In the genomic region with DNA sequence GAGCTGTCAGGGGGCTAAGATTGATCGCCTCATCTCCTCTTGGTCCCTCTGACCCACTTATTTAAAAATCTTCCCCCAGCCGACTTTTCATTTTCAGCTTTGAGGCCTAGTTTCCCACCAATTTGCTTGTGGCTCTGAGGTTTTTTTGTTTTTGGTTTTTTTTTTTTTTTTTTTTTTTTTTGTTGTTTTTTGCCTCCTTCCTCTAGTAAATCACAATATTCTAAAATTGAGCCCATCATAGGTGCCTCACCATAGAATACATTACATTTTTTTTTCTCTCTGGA, we compare ENCODE assay signal across 11 mouse cellular contexts. TPM values are rescaled to one million over a fixed set of nuclear protein-coding genes. Genes with fewer than 3 reads are reported as not detected.
DNase-seq lines count a peak whose midpoint lies in the region; ATAC-seq and TF ChIP-seq lines count a peak whose summit lies in the region.
"Had no signal": no experiment of that assay in that cellular context is flagged by ENCODE, and none has a peak within 500 bp of the region (broad histone marks: within the 10 kb centered on the region; RNA-seq: fewer than 3 reads in every experiment).

A gene (plus strand): TSS at position 185 of the 284 bp plus-strand sequence.

- no peak for TF ChIP-seq CTCF in gastrocnemius, adult 2 months (IDR thresholded peaks at IDR 0.05)
- no peak for TF ChIP-seq CTCF in thymus, adult 2 months (IDR thresholded peaks at IDR 0.05; ENCODE audit: borderline replicate concordance, control insufficient read depth, extremely low read depth, insufficient read depth, low read length, poor library complexity)

- peak within 1 kb of the TSS; percentile 29 for H3K9ac ChIP-seq in lung, embryonic 15.5 days
- peak within 1 kb of the TSS; percentile 27; the same call in 1 of the 2 replicates for H3K9ac ChIP-seq in hindbrain, embryonic 15.5 days
- no peak within 1 kb of the TSS for H3K9ac ChIP-seq in stomach, embryonic 15.5 days

- H3K36me3 ChIP-seq in lung, embryonic 15.5 days, result no peaks in the 10 kb centered on the region
- H3K36me3 ChIP-seq in hindbrain, embryonic 15.5 days, result no peaks in the 10 kb centered on the region
- no peaks in the 10 kb centered on the region for H3K36me3 ChIP-seq in stomach, embryonic 15.5 days
- no peaks in the 10 kb centered on the region for H3K36me3 ChIP-seq in thymus, adult 2 months (ENCODE audit: control insufficient read depth, insufficient read depth, low read length)

- no peak for DNase-seq in gastrocnemius, adult 2 months
- DNase-seq in gastrocnemius, postnatal 36 days, result no peak
- DNase-seq in lung, postnatal 36 days, result no peak
- no peak for DNase-seq in spleen, adult 12 weeks (ENCODE audit: low spot score)
- no peak for DNase-seq in thymus, adult 2 months
- DNase-seq: cerebellum, adult 9-11 months; midbrain, embryonic 14.5 days had no signal

- H3K4me1 ChIP-seq in lung, embryonic 15.5 days, result peaks cover 50% of the 10 kb centered on the region
- peaks cover 48% of the 10 kb centered on the region for H3K4me1 ChIP-seq in hindbrain, embryonic 15.5 days (replicated peaks)
- H3K4me1 ChIP-seq in stomach, embryonic 15.5 days, result peaks cover 39% of the 10 kb centered on the region
- no peaks in the 10 kb centered on the region for H3K4me1 ChIP-seq in thymus, adult 2 months (replicated peaks; ENCODE audit: control insufficient read depth, insufficient read depth, low read length)

- no peak for ATAC-seq in lung, embryonic 15.5 days (ENCODE audit: borderline replicate concordance, extremely low read depth, low FRiP score, low TSS enrichment)
- ATAC-seq in hindbrain, embryonic 15.5 days (ENCODE audit: low FRiP score, low read depth), result no peak
- no peak for ATAC-seq in stomach, embryonic 15.5 days (ENCODE audit: insufficient read depth, low FRiP score, low read depth)

- no peak for TF ChIP-seq POLR2A in thymus, adult 2 months (IDR thresholded peaks at IDR 0.05; ENCODE audit: control insufficient read depth, extremely low read depth, insufficient read depth, low read length, poor library complexity)

- peaks cover 51% of the 10 kb centered on the region for H3K27me3 ChIP-seq in lung, embryonic 15.5 days
- H3K27me3 ChIP-seq in hindbrain, embryonic 15.5 days, result peaks cover 13% of the 10 kb centered on the region
- peaks cover 17% of the 10 kb centered on the region for H3K27me3 ChIP-seq in stomach, embryonic 15.5 days (replicated peaks)
- peaks cover 28% of the 10 kb centered on the region for H3K27me3 ChIP-seq in thymus, adult 2 months (ENCODE audit: control insufficient read depth, insufficient read depth, low read length)

- peak within 1 kb of the TSS; percentile 65 for H3K4me2 ChIP-seq in lung, embryonic 15.5 days
- peak within 1 kb of the TSS; percentile 60 for H3K4me2 ChIP-seq in hindbrain, embryonic 15.5 days
- peak within 1 kb of the TSS; percentile 72 for H3K4me2 ChIP-seq in stomach, embryonic 15.5 days

- intact Hi-C loops in gastrocnemius, adult 2 months (cut with DNase I), result loop anchor here (5.0 kb wide), 2 partner anchors 38 to 57 kb away; no protein-coding TSS in a partner anchor
- intact Hi-C loops in gastrocnemius, postnatal 36 days (cut with DNase I), result no loop called here

- H3K4me3 ChIP-seq in gastrocnemius, adult 2 months, result peak within 1 kb of the TSS; percentile 69
- H3K4me3 ChIP-seq in lung, embryonic 15.5 days, result peak within 1 kb of the TSS; percentile 52; the same call in 1 of the 2 replicates
- H3K4me3 ChIP-seq in hindbrain, embryonic 15.5 days, result peak within 1 kb of the TSS; percentile 55
- H3K4me3 ChIP-seq in stomach, embryonic 15.5 days (replicated peaks), result peak within 1 kb of the TSS; percentile 56; the same call in 1 of the 2 replicates
- H3K4me3 ChIP-seq in thymus, adult 2 months (ENCODE audit: control insufficient read depth, insufficient read depth, low read length), result no peak within 1 kb of the TSS

- H3K9me3 ChIP-seq in lung, embryonic 15.5 days, result no peaks in the 10 kb centered on the region
- no peaks in the 10 kb centered on the region for H3K9me3 ChIP-seq in hindbrain, embryonic 15.5 days
- no peaks in the 10 kb centered on the region for H3K9me3 ChIP-seq in stomach, embryonic 15.5 days

- peak within 1 kb of the TSS; percentile 3; the same call in 1 of the 2 replicates for H3K27ac ChIP-seq in gastrocnemius, adult 2 months
- H3K27ac ChIP-seq in lung, embryonic 15.5 days, result peak within 1 kb of the TSS; percentile 97
- peak within 1 kb of the TSS; percentile 97 for H3K27ac ChIP-seq in hindbrain, embryonic 15.5 days (replicated peaks)
- H3K27ac ChIP-seq in stomach, embryonic 15.5 days, result peak within 1 kb of the TSS; percentile 98
- no peak within 1 kb of the TSS for H3K27ac ChIP-seq in thymus, adult 2 months (ENCODE audit: control insufficient read depth, insufficient read depth, low read length)

- WGBS in lung, embryonic 15.5 days, result 18% methylated on average over 2 of the region's 2 CpGs
- WGBS in hindbrain, embryonic 15.5 days, result 3% methylated on average over 2 of the region's 2 CpGs
- WGBS in stomach, embryonic 15.5 days, result 14% methylated on average over 2 of the region's 2 CpGs
- 81% methylated on average over 2 of the region's 2 CpGs for WGBS in thymus, adult 2 months

RNA-seq across cellular contexts. Expression of the gene that starts here (rescaled TPM):
- total RNA-seq in gastrocnemius, adult 2 months (2021), result under 1 TPM; 0.15 to 0.20 TPM
- total RNA-seq in gastrocnemius, postnatal 36 days (2021), result under 1 TPM in 1 of 2 experiments, not detected in 1; 0.12 TPM
- 36.9 and 39.2 TPM in 2 replicates for polyA plus RNA-seq in lung, embryonic 15.5 days (2015; fragmentation: Nextera tagmentation; extraction: Ambion mirVana)
- 26.8 and 32.9 TPM in 2 replicates for polyA plus RNA-seq in hindbrain, embryonic 15.5 days (2015; fragmentation: Nextera tagmentation; extraction: Ambion mirVana)
- 20.3 and 21.0 TPM in 2 replicates for polyA plus RNA-seq in stomach, embryonic 15.5 days (2015; fragmentation: Nextera tagmentation; extraction: Ambion mirVana)
- 1.5 and 2.2 TPM in 2 replicates for polyA plus RNA-seq in thymus, adult 2 months (2012; rRNA removed)
- polyA plus RNA-seq: forebrain, embryonic 11.5 days had no signal
